Mouse (Mus musculus) liver, embryonic 12.5 days (tissue): ENCODE measurements at regions not wholly inside any gene's neighbourhood (a gene's known extent, or its start where the extent isn't known, plus 50 kb on each side); places are given as distances from the start of the nearest gene placed in this dataset.
"Not testable (repeated sequence)": the region's sequence is repeated elsewhere in the genome, so short reads cannot be mapped to it uniquely, and the experiment has no call there.

Experiments used
- ATAC-seq: fragments of 200-750 bp; cut with Nextera tagmentation; 2 replicates; pipeline ENCODE4 v1.8.0; 2017; ENCODE audit warnings: moderate number of reproducible peaks, mild to moderate bottlenecking, moderate library complexity
- H3K27ac ChIP-seq: fragments of 300-500 bp; sonication (generic); 2 replicates; pipeline ENCODE4 v1.5.1; 2016; ENCODE audit warnings: mild to moderate bottlenecking
- H3K27me3 ChIP-seq: fragments of 300-500 bp; sonication (generic); replicated peaks from 2 replicates; pipeline ENCODE4 v1.6.1; 2016; ENCODE audit warnings: mild to moderate bottlenecking, moderate library complexity
- H3K36me3 ChIP-seq: fragments of 300-500 bp; sonication (generic); 2 replicates; pipeline ENCODE4 v1.6.1; 2016; ENCODE audit warnings: mild to moderate bottlenecking, moderate library complexity
- H3K4me1 ChIP-seq: fragments of 300-500 bp; sonication (generic); 2 replicates; pipeline ENCODE4 v1.6.1; 2016
- H3K4me2 ChIP-seq: fragments of 300-500 bp; sonication (generic); 2 replicates; pipeline ENCODE4 v1.6.1; 2016; ENCODE audit warnings: mild to moderate bottlenecking, moderate library complexity
- H3K4me3 ChIP-seq: fragments of 300-500 bp; sonication (generic); 2 replicates; pipeline ENCODE4 v1.5.1; 2016; ENCODE audit warnings: mild to moderate bottlenecking, moderate library complexity
- H3K9ac ChIP-seq: fragments of 300-500 bp; sonication (generic); 2 replicates; pipeline ENCODE4 v1.6.1; 2016; ENCODE audit warnings: mild to moderate bottlenecking, moderate library complexity
- H3K9me3 ChIP-seq: fragments of 300-500 bp; sonication (generic); replicated peaks from 2 replicates; pipeline ENCODE4 v1.6.1; 2016; ENCODE audit warnings: mild to moderate bottlenecking, moderate library complexity
- WGBS: fragments of 180-500 bp; shearing (Covaris S2); methylation state at CpG from one replicate; pipeline ENCODE4 v1.1.7; 2016; ENCODE audit not compliant: insufficient replicate concordance; 5-methylcytosine and 5-hydroxymethylcytosine counted together

DNA sequence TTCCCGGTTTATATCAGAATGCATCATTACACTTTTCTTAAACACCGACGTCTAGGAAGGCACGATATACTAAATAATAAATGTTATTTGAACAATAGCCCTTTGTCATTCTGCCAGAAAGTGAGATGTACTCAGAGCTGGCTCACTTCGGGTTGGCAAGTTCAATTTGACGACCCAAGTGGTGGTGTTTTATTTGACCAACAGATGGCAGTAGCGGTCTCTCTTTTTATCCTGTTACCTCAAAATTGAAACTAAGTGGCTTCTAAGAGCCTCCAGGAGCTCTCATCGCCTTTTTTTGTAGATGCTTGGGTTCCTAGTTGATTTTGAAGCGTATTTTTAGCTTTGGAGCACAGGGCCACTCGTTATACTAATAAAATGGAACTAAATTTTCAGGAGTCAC lies 66.7 kb upstream of the Chmp2b start:
- ATAC-seq: no peak
- no peak overlapping the region for H3K9ac ChIP-seq
- no peaks in the 10 kb centered on the region for H3K36me3 ChIP-seq
- no peaks in the 10 kb centered on the region for H3K27me3 ChIP-seq
- no peaks in the 10 kb centered on the region for H3K9me3 ChIP-seq
- H3K4me2 ChIP-seq: peak overlapping the region; percentile 29; the same call in 1 of the 2 replicates
- WGBS: 9% methylated on average over 10 of the region's 10 CpGs
- no peak overlapping the region for H3K4me3 ChIP-seq
- no peaks in the 10 kb centered on the region for H3K4me1 ChIP-seq
- H3K27ac ChIP-seq: no peak overlapping the region

DNA sequence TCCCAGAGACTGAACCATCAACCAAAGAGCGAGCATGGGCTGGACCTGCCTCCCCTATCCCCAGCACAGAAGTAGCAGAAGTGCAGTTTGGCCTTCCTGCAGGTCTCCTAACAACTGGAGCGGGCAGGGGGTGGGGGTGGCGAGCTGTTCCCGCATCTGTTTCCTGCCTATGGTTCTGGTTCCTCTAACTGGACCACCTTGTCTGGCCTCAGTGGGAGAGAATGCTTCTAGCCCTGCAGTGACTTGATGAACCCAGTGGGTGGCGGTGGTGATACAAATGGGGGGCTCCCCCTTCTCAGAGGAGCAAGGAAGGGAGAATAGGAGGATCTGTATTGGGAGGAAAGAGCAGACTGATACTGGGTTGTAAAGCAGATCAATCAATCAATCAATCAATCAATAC lies 69.2 kb upstream of the Chmp2b start:
- Histone ChIP-seq H3K4me1 (no peaks in the 10 kb centered on the region), H3K9ac (no peak overlapping the region), H3K4me3 (no peak overlapping the region), H3K4me2 (no peak overlapping the region), H3K36me3 (no peaks in the 10 kb centered on the region), H3K27me3 (no peaks in the 10 kb centered on the region), H3K9me3 (no peaks in the 10 kb centered on the region), H3K27ac (no peak overlapping the region)
- WGBS: 18% methylated on average over 5 of the region's 5 CpGs
- ATAC-seq: no peak

GRCm38 (mm10) chr16:65646741-65647140 lies 84.2 kb upstream of the Chmp2b start:
- not testable (repeated sequence) for H3K27ac ChIP-seq, H3K9ac ChIP-seq, H3K27me3 ChIP-seq, H3K4me3 ChIP-seq, H3K4me2 ChIP-seq, ATAC-seq, H3K36me3 ChIP-seq, H3K9me3 ChIP-seq, H3K4me1 ChIP-seq
- 69% methylated on average over 3 of the region's 3 CpGs for WGBS

DNA sequence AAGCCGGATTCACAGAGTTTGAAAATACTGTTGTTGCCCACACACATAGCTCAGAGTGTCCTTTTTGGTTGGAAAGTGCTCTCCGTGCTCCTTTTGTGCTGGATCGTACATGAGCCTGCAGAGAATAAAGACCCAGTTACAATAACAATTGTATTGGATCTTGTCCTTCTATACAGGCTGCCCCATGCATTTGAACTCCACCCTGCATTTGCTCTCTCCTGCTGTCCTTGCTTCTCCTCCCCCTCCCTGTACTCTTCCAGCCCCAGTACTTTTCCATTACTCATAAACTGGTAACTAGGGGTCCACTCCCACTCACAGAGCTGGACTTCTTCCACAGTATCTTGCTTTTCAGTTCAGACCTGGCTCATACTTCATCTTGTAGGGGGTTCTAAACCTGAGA lies 86.5 kb upstream of the Chmp2b start:
- Histone ChIP-seq H3K4me3 (no peak overlapping the region), H3K36me3 (no peaks in the 10 kb centered on the region), H3K4me2 (no peak overlapping the region), H3K27ac (no peak overlapping the region), H3K9ac (no peak overlapping the region), H3K27me3 (no peaks in the 10 kb centered on the region), H3K4me1 (no peaks in the 10 kb centered on the region), H3K9me3 (no peaks in the 10 kb centered on the region)
- ATAC-seq: no peak
- 71% methylated on average over 3 of the region's 3 CpGs for WGBS

- H3K9ac ChIP-seq: no peak overlapping the region
- H3K4me2 ChIP-seq: no peak overlapping the region
- no peaks in the 10 kb centered on the region for H3K36me3 ChIP-seq
- no peak overlapping the region for H3K27ac ChIP-seq
- ATAC-seq: no peak
- no peaks in the 10 kb centered on the region for H3K9me3 ChIP-seq
- H3K4me1 ChIP-seq: no peaks in the 10 kb centered on the region
- no peaks in the 10 kb centered on the region for H3K27me3 ChIP-seq
- H3K4me3 ChIP-seq: no peak overlapping the region
Observed at GRCm38 (mm10) chr16:65655490-65655889, 93.0 kb upstream of the Chmp2b start.

GRCm38 (mm10) chr16:65657829-65658228 lies 95.3 kb upstream of the Chmp2b start:
- ATAC-seq: no peak
- Histone ChIP-seq H3K4me3 (no peak overlapping the region), H3K36me3 (no peaks in the 10 kb centered on the region)

DNA sequence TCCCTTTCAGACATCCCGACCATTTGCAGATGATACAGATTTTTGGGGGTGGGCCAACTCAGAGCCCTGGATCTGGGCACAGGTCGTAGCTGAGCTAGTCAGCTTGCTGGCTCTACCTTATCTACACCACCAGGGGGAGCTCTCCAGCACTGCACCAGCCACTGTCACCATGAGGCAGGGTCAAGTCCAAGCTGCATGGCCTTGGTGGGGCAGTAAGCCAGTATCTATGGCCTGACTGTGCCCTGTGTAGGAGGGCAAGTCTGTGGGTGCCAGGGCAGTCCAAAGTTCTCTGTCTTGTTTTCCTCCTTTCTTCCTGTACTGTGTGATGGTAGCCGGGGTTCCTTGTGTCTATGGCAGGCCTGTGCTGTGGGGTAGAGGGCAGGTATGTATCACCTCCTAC lies 102.3 kb upstream of the Chmp2b start:
- ATAC-seq: peak; percentile 27; the same call in 1 of the 2 replicates
- no peaks in the 10 kb centered on the region for H3K4me1 ChIP-seq
- H3K4me3 ChIP-seq: no peak overlapping the region
- WGBS: 52% methylated on average over 3 of the region's 3 CpGs
- no peak overlapping the region for H3K4me2 ChIP-seq
- H3K27me3 ChIP-seq: no peaks in the 10 kb centered on the region
- H3K9me3 ChIP-seq: no peaks in the 10 kb centered on the region
- no peak overlapping the region for H3K9ac ChIP-seq
- no peaks in the 10 kb centered on the region for H3K36me3 ChIP-seq
- no peak overlapping the region for H3K27ac ChIP-seq

More at GRCm38 (mm10) chr16:65657829-65658228, 95.3 kb upstream of the Chmp2b start:
- Histone ChIP-seq H3K27me3 (no peaks in the 10 kb centered on the region), H3K9me3 (no peaks in the 10 kb centered on the region), H3K9ac (no peak overlapping the region), H3K27ac (no peak overlapping the region), H3K4me1 (no peaks in the 10 kb centered on the region), H3K4me2 (no peak overlapping the region)
- WGBS: 35% methylated on average over 2 of the region's 2 CpGs

- H3K4me2 ChIP-seq: no peak overlapping the region
- no peak overlapping the region for H3K9ac ChIP-seq
- H3K9me3 ChIP-seq: no peaks in the 10 kb centered on the region
- H3K36me3 ChIP-seq: no peaks in the 10 kb centered on the region
- H3K4me1 ChIP-seq: no peaks in the 10 kb centered on the region
- WGBS: 64% methylated on average over 2 of the region's 2 CpGs
- no peak overlapping the region for H3K27ac ChIP-seq
- no peak overlapping the region for H3K4me3 ChIP-seq
- H3K27me3 ChIP-seq: no peaks in the 10 kb centered on the region
- peak; percentile 49 for ATAC-seq
Observed at GRCm38 (mm10) chr16:65672116-65672515, 109.6 kb upstream of the Chmp2b start.

GRCm38 (mm10) chr16:65683089-65683488 lies 120.6 kb upstream of the Chmp2b start:
- H3K36me3 ChIP-seq: no peaks in the 10 kb centered on the region
- 53% methylated on average over 7 of the region's 7 CpGs for WGBS
- H3K9me3 ChIP-seq: no peaks in the 10 kb centered on the region
- no peak overlapping the region for H3K4me3 ChIP-seq
- H3K27me3 ChIP-seq: no peaks in the 10 kb centered on the region
- no peak for ATAC-seq
- no peak overlapping the region for H3K9ac ChIP-seq
- H3K27ac ChIP-seq: no peak overlapping the region
- no peaks in the 10 kb centered on the region for H3K4me1 ChIP-seq
- no peak overlapping the region for H3K4me2 ChIP-seq

- Histone ChIP-seq H3K9me3 (no peaks in the 10 kb centered on the region), H3K9ac (no peak overlapping the region), H3K27me3 (no peaks in the 10 kb centered on the region), H3K4me2 (no peak overlapping the region), H3K27ac (no peak overlapping the region), H3K36me3 (no peaks in the 10 kb centered on the region), H3K4me3 (no peak overlapping the region), H3K4me1 (no peaks in the 10 kb centered on the region)
- no peak for ATAC-seq
Observed at GRCm38 (mm10) chr16:65683703-65684320, 121.3 kb upstream of the Chmp2b start.

GRCm38 (mm10) chr16:65693626-65694025 lies 121.4 kb upstream of the Vgll3 start:
- H3K9me3 ChIP-seq: no peaks in the 10 kb centered on the region
- no peaks in the 10 kb centered on the region for H3K4me1 ChIP-seq

GRCm38 (mm10) chr16:65715631-65716030 lies 99.4 kb upstream of the Vgll3 start:
- Histone ChIP-seq H3K27me3 (no peaks in the 10 kb centered on the region), H3K4me3 (no peak overlapping the region), H3K27ac (no peak overlapping the region), H3K4me1 (no peaks in the 10 kb centered on the region), H3K4me2 (no peak overlapping the region), H3K36me3 (no peaks in the 10 kb centered on the region), H3K9ac (no peak overlapping the region), H3K9me3 (no peaks in the 10 kb centered on the region)
- ATAC-seq: no peak

More at GRCm38 (mm10) chr16:65693626-65694025, 121.4 kb upstream of the Vgll3 start:
- ATAC-seq: no peak
- H3K9ac ChIP-seq: no peak overlapping the region
- no peak overlapping the region for H3K4me2 ChIP-seq
- H3K27me3 ChIP-seq: no peaks in the 10 kb centered on the region
- no peaks in the 10 kb centered on the region for H3K36me3 ChIP-seq
- 63% methylated on average over 2 of the region's 2 CpGs for WGBS
- H3K4me3 ChIP-seq: no peak overlapping the region
- no peak overlapping the region for H3K27ac ChIP-seq

DNA sequence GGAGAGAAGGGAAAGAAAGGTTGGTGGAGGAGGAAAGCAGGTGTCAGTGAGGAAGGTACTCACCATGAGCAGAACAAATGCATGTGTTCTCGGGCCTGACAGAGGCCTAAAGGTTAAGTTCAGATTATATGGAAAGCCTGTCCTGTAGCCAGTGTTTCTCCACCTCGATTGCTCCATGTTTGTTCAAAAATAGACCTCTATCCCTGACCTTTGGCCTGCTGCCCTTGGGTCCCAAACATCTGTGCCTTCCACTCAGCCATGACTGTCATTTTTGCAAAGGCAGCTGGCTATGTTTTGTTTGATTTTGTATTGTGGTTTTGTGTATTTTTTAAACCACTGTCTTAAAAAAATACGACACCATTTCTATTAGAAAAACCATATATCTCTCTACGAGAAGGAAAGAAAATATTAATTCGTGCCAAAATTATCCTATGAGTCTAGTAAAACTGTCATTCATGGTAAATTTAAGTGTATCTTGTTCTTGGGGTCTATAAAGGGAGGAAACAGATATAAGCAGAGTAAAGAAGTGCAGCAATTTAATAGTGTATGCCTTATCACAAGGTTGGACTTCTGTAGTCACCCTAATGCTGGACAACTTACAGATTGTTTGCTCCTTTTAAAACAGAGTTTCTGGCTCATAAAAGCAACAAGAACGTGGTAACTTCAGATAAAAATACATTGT lies 96.1 kb upstream of the Vgll3 start:
- Histone ChIP-seq H3K27ac (no peak overlapping the region), H3K4me3 (no peak overlapping the region), H3K4me2 (no peak overlapping the region), H3K4me1 (no peaks in the 10 kb centered on the region), H3K27me3 (no peaks in the 10 kb centered on the region), H3K9me3 (no peaks in the 10 kb centered on the region), H3K9ac (no peak overlapping the region), H3K36me3 (no peaks in the 10 kb centered on the region)
- ATAC-seq: no peak
- 54% methylated on average over 6 of the region's 6 CpGs for WGBS
